Mouse (Mus musculus): ENCODE data around the gene Ablim2.
A peak's percentile ranks its signal among the peaks of the same experiment; 100 is the strongest.

Ablim2 gene

DNA sequence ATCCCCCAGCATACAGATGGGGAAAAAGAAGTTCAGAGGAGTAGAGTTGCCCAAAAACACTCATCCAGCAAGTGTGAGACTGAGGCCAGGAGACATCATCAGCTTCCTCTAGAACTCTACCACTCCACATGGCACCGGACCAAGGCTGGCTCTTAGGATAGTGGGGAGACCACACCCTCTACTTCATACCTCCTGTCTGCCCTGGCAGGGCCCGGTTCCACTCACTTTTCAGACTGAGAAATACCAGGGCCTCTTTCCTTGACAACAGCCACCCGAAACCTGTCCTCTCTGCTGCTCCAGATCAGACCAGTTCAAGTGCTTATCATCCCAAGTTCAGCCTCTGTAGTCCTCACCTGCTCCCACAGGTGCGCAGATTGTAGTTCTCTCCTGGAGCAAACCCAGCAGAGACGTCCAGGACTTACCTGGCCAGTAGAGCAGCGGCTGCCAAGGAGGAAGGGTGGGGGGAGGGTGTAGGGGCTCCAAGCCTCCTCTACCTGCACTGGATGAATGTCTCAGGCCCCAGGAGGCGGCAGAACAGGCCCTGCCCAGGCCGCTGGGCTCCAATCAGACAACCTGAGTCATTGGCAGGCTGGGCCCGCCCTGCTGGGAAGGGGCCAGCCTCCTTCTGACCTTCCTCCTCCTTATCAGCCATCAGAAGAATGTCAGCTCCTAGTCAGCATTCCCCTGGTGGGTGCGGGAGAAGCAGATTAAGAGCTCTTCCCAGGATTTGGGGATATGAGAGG lies 18.0 kb upstream of the Ablim2 start, which contains the start of gene Sh3tc1:
Sh3tc1 (minus strand) TSS at position 452 of the 743 bp plus-strand sequence.
- no peak for DNase-seq (ENCODE audit: low spot score in 2 of 2)

- DNase-seq (ENCODE audit: low spot score in 2 of 2): no peak
Observed at GRCm38 (mm10) chr5:35740716-35741115, 17.0 kb upstream of the Ablim2 start.

- DNase-seq (ENCODE audit: low spot score in 2 of 2): no peak
Observed at GRCm38 (mm10) chr5:35741225-35741820, 16.4 kb upstream of the Ablim2 start.

DNA sequence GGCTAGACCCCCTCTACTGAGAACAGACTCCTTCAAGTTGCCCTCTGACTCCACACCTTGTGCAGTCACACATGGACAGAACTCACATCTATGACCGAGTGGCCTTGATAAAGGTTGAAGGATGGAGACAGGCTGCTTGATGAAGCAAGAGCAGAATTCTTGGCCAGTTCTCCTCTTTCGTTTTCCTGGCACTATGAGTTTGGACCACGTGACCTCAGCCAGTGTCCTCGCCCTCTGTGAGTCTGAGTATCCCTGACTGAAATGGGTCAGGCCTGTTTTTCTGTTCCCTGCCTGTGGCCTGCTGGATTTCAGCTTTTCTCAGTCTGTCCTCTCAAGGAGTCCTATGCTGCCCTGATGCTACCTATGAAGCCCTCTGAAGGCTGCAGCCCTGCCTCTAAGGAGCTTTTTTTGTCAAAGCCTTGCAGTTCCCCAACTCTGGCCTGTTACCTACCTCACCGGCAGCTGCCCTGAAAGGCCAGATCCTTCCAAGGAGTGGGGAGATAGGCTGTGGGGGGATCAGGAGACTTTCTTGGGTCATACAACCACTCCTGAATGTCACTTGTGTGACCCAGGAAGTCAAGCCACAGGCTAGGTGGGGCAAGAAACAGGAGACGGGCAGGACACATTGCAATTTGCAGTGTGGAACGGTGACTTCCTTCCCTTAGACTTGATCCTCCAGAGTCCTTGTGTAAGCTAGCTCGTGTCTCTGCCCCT lies 14.3 kb upstream of the Ablim2 start:
- no peak for DNase-seq (ENCODE audit: low spot score in 2 of 2)

DNA sequence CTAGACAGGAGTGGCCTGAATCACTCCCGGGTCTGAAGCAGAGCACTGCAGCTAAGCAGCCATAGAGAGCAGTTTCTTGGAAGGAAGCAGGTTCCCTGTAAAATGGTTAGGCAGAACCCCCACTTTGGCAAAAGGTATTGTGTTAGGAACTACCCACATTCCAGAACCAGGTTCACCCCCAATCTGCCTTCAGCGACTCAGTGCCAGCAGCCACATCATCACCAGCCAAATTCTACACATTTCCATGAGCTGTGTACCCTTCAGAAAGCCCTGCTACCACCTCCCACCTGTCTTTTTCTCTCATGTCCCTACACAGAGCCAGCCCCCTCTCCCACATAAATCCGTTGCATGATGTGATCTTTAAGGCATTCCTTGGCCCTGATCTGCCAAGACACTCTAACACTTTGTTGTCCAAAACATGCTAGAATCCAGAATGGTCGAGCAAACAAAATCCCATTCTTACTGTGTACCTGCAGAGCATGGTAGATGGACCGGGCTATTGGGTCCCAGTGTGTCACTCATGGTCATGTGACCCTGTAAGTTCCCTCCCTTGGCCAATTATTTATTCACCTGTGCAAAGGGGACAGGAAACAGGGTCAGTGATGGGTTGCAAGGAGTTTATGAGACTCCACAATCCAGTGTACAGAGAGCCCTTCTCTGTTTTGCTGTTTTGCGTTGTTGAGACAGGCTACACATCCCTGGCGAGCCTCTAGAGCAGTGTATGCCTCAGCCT lies 13.5 kb upstream of the Ablim2 start:
- no peak for DNase-seq (ENCODE audit: low spot score in 2 of 2)

DNA sequence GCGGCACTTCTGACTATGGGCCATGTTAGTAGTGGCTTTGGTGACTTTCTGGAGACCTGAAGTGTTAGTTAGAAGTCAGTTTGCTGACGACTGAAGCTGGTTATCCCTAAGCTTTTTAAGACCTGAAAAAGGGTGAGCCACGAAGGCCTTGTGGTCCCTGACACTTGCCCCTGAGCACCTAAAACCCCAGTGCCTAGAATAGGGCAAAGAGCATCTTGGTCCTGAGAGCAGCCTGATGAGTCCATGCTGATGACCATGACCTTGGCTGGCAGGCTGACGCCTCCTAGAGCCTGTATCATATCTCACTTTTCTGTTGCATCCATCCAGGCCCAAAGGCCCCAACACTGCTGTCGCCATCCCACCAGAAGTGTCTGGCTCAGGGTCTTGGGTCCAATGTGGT lies 12.3 kb upstream of the Ablim2 start:
- no peak for DNase-seq (ENCODE audit: low spot score in 2 of 2)

GRCm38 (mm10) chr5:35746910-35747309 lies 10.8 kb upstream of the Ablim2 start:
- peak; percentile 68 to 80 for DNase-seq (ENCODE audit: low spot score in 2 of 2)

DNA sequence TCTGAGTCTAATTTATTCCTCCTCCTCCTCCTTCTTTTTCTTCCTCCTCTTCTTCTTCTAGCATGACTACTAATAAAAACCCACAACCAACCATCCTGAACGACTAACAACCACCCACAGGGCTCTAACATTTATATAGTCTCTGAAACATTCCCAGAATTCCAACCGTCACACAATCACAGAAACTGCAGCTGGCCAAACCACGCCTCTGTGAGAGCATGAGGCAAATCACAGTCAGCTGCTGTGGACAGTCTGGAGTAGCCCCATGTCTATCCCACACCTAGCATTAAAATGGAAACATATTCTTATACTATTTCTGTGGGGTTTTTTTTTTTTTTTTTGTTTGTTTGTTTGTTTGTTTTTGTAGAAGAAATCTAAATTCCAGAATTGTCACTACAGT lies 8.3 kb upstream of the Ablim2 start:
- DNase-seq (ENCODE audit: low spot score in 2 of 2): no peak

GRCm38 (mm10) chr5:35750026-35750425 lies 7.7 kb upstream of the Ablim2 start:
- no peak for DNase-seq (ENCODE audit: low spot score in 2 of 2)

DNA sequence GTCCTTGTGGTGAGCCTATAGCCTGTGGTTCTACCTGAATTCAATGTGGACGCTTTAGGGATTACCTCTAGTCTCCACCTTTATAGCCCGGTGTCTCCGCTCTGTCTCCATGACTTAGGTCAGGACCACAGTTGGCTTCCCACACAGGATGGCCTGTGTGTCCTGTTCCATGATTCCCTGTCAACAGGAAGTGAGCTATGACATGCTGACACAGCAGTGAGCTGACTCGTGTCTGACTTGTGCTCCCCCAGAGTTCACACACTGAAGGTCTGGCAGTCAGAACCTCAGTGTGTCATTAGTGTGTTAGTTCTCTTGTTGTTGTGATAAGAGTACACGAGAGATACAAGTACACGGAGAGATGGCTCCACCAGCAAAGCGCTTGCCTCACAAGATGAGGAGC lies 6.7 kb upstream of the Ablim2 start:
- DNase-seq (ENCODE audit: low spot score in 2 of 2): no peak

GRCm38 (mm10) chr5:35755131-35755733 lies 2.4 kb upstream of the Ablim2 start:
- peak; percentile 30 to 57 for DNase-seq (ENCODE audit: low spot score in 2 of 2)

DNA sequence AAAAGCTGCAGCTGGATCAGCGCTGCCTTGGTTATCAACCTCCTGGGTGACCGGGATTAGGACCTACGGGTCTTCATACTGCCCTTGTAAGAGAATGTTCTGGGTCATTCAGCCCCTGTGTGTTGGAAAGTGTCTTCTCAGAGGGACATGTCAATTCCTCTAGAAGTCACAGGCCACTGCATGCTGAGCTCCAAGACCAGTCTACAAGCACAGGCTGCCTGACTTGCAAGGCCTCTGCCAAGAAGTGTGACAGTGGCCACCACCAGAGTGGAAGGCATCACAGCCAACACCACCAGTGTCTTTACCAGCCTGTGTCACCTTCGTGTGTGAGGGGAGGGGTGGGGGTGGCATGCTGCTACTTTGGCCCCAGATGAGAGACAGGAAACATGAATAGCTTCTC lies 1.7 kb upstream of the Ablim2 start:
- DNase-seq (ENCODE audit: low spot score in 2 of 2): no peak

DNA sequence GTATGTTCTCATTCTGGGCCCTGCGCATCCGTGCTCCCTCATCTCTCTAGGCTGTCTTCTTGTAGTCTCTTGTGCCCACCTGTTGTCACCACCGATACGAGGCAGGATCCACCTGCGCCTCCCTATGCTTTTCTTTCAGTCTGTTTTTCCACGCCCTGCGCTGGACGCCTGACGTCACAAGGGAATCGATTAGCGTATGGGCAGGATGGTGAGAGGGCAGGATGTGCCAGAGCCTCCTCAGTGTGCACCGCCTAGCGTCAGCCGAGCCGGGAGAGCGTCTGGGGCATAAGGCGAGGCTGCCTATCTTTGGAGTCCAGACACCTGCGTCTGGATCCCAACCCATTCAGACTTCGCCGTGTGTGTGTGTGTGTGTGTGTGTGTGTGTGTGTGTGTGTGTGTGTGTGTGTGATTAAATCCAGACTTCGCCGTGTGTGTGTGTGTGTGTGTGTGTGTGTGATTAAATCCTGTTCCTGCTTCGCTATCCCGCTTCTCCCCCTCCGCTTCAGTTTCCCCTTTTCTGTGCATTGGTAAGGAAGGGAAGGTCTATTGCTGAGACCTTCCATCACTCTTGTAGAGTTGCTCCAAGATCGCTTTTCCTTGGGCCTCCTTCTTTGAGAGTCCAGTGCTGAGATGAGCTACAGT lies 562 bp upstream of the Ablim2 start:
- DNase-seq (ENCODE audit: low spot score in 2 of 2): peak in 1 of 2 experiments; percentile 38

- no peak for DNase-seq (ENCODE audit: low spot score in 2 of 2)
Observed at GRCm38 (mm10) chr5:35758081-35759053, 687 bp downstream of the Ablim2 start.

DNA sequence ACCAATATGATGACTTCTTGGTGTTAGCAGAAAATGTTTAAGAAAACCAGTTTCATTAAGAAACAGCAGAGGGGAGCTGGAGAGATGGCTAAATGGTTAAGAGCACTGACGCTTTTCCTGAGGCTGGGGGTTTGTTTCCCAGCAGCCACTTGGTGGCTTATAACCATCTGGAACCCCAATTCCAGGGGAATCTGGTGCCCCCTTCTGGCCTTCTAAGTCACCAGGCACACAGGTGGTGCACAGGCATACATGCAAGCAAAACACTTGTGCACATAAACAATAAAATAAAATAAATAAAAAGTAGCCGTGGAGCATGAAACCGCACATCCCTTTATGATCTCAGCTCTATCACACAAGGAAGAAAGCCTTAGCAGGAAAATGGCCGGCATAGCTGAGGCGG lies 3.6 kb downstream of the Ablim2 start:
- DNase-seq (ENCODE audit: low spot score in 2 of 2): no peak

DNA sequence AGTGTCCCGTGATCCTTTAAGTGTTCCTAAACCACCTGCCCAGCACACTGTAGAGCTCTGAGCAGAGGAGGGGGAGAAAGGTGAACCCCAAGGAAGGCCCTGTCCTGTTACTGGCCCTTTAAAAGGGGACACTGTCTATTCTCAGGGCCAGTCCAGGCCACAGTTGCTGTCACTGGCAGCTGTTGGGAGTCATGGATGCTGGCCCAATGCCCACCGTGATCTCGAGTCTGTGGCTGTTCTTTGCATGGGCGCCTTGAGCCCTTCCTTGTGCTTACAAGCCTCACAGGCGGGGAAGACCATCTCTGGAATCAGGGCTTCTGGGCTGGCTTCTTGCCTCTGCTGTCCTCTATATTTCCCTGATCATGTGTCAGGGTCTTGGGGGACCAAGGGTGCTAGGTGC lies 4.7 kb downstream of the Ablim2 start:
- DNase-seq (ENCODE audit: low spot score in 2 of 2): peak in 1 of 2 experiments; percentile 68

- DNase-seq (ENCODE audit: low spot score in 2 of 2): no peak
Observed at GRCm38 (mm10) chr5:35762850-35763249, 5.2 kb downstream of the Ablim2 start.

GRCm38 (mm10) chr5:35765909-35766308 lies 8.2 kb downstream of the Ablim2 start:
- no peak for DNase-seq (ENCODE audit: low spot score in 2 of 2)

DNA sequence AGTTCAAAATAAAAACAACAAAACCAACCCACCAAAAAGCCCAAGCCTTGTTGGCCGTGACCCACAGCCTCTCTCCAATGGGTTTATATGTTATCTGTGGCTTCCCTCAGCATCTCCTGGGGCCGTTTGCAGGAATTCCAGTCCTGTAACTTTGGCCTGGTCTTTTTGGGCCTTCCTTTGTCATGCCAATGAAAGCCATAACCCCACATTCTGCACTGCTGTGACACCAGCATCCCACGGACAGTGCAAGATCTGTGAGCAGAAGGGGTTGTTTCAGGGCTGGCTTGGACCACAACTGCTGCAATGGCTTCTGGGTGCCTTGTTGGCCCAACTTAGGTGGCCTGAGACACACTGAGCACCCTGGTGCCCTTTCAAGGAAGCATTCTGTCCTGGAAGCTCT lies 10.8 kb downstream of the Ablim2 start:
- no peak for DNase-seq (ENCODE audit: low spot score in 2 of 2)

DNA sequence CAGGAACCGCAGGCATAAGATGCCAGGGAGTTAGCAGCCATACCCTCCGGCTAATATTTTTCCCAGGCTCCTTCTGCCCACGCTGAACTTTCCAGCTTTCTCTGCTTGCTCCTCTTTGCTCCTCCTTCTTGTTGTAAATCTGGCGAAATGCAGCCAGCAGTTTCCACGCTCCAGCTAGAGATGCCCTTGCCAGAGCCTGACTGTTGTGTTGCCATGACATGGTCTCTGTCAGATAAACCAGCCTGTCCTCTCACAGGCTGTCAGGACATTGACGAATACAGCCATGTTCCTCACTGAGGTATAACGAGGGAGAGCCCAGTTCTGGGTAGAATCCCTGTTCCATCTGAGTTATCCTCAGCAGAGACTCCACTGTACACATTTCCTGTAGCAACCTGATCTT lies 11.3 kb downstream of the Ablim2 start:
- no peak for DNase-seq (ENCODE audit: low spot score in 2 of 2)

Data from cerebellum, postnatal 4 days (tissue).